Mouse (Mus musculus) gastrocnemius, postnatal 10 days (tissue): ENCODE data around the gene Alpl. TPM values are rescaled to one million over a fixed set of nuclear protein-coding genes. Genes with fewer than 3 reads are reported as not detected.
A peak's percentile ranks its signal among the peaks of the same experiment; 100 is the strongest.

Source experiments
- DNase-seq: peaks from one replicate; pipeline ENCODE4 v3.0.0; 2021; ENCODE audit warnings: mixed read lengths
- total RNA-seq, 2 experiments: library from RNA; stranded (reverse); gene quantifications; 2 replicates each; pipeline ENCODE4 v1.2.3; 2021

The Alpl gene
- total RNA-seq, 2 experiments from 2014 or later, result 2.7 to 20.8 TPM

DNA sequence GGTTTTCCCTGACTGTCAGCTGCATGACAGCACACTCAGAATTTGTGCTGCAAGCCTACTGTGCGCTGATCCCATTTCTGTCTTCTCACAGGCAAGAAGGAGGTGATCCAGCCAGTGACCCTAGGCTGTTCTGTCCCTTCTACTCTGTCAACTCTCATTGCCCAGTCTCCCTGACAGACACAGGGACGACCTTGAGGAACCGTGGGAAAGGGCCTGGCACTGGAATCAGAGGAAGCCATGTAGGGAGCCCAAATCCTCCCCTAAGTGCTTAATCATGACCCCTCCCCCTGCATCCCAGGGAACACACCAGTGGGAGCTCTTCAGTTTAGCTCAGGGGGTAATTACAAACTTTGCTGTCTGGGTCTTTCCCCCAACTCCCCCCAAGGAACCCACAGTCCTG lies 58.4 kb downstream of the Alpl start:
- no peak for DNase-seq

GRCm38 (mm10) chr4:137736220-137736701 lies 59.9 kb downstream of the Alpl start:
- DNase-seq, result no peak

DNA sequence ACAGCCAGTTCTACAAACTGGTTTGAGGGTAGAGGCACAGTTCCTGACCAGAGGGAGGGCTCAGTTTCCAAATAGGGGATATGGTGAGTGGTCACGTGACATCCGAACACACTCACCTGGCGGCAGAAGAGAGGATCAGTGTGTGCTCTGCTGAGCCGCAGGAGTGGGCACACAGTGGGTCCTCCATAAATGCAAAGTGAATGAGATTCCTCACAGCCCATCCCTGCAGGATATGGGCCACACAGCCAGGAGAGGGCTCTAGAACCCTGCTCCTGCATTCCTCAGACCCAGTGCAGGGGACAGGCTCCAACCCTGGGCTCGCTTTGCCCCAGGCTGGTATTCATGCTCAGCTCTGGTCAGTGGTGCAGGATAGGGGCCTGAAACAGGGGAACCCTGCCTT lies 62.7 kb downstream of the Alpl start:
- no peak for DNase-seq

- DNase-seq, result no peak
Observed at GRCm38 (mm10) chr4:137732962-137733361, 63.2 kb downstream of the Alpl start.

- DNase-seq, result no peak
Observed at GRCm38 (mm10) chr4:137732361-137732760, 63.8 kb downstream of the Alpl start.

DNA sequence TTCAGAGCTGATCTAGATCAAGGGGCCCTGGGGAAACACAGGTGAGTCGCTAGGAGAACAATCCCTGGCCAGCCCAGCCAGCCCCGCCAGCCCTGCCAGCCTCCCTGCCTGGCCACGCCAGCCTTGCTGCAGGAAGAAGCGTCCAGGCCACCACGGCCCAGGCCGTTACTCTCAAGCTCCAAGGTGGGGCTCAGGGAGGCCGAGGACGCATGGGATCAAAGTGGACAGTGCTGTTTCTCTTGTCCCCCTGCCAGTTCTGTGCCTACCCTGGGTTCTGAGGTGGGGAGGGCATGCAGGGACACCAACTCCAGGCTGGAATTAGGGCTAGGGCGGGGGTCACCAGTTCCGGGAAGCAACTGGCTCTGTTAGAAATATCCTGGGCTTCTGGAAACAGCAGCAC lies 64.3 kb downstream of the Alpl start:
- DNase-seq, result no peak

DNA sequence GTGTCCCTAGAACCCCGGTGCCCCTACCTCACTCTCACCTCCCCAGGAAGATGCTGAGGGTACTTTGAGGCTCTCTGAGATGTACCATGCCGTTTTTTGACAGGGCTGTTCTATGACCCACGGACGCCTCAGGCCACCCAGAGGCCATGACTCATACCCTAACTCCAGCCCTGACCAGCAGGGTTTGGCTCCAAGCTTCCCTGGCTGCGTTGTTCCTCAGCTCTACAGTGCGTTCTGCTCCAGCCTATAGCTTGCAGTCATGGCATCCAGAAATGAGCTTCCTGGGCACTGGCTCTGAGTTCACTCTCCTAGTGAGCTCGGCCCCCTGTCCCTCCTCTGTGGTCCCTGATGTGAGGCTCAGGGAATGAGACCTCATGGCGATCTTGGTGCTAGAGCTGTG lies 65.4 kb downstream of the Alpl start:
- no peak for DNase-seq

DNA sequence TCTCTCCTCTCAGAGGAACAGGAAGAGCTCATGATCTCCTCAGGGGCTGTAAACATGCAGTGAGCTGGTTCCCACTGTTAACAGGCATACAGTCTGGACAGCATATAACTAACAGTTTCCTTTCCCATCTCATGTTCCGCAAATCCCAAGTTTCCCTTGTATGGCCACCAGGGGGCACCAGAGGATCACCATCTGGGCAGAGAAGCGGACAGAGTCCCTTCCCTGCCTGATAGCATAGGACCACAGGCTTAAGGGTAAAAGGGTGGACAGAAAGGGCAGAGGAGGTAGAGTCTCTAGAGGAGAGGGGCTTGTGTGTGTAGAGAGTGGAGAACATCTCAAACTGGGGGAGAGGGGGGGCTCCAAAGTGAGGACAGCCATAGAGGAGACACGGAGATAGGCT lies 66.0 kb downstream of the Alpl start:
- DNase-seq, result peak; percentile 92

GRCm38 (mm10) chr4:137729155-137729855 lies 66.9 kb downstream of the Alpl start:
- DNase-seq, result no peak

DNA sequence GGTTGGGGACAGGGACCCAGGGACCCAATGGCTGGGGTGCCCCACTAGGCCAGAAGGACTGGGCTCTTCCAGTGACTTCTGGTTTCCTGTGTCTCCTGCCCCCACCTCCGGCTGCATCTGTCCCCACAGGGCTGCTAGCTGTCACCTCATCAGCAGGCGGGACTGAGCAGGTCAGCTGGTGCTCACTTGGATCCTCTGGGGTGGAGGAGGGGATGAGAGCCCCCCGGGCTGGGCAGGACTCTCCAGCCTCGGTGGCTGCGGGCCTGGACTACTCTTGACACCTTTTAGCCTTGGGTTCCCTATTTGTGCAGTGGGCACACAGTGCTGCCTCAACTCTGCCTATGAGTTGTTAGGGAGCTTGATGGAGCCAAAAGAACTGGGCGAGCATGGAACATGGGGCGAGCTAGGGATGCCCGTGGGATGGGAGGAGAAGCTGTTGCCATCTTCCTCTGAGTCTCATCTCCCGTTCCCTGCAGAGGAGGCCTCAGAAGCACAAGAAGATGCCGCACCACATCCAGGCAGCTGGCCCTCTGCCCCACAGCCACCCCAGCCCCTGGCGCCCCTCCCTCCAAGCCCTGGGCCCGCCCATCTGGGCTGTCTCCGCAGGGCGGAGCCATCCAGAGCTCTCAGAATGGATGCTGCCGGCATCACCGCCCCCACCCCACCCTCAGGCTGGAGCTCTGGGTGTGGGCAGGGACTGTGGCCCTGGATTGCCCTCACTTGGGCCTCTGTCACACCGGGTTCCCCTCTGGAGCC lies 67.6 kb downstream of the Alpl start:
- peak; percentile 39 for DNase-seq

DNA sequence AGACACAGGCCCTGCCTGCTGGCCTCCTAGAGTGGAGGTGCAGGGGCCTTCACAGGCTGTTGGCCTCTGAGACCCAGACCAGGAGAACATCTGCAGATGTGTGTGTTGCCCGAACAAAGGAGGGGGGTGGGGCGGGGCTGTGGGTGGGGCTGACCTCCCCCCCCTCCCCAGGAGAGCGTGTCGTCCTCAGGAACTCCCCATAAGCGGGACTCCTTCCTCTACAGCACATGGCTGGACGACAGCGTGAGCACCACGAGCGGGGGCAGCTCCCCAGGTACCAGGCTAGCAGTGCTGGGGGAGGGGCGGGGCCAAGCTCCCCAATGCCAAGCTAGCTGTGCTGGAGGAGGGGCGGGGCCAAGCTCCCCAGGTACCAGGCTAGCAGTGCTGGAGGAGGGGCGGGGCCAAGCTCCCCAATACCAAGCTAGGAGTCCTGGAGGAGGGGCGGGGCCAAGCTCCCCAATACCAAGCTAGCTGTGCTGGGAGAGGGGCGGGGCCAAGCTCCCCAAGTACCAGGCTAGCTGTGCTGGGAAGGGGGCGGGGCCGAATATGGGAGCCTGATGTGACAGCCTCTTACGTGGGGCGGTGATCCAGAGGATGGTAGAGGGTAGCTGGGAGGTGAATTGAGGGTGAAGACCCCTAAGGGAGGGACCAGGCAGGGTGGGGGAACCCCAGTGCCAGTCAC lies 68.5 kb downstream of the Alpl start:
- no peak for DNase-seq

GRCm38 (mm10) chr4:137726739-137727505 lies 69.3 kb downstream of the Alpl start:
- no peak for DNase-seq

- DNase-seq, result no peak
Observed at GRCm38 (mm10) chr4:137725541-137726145, 70.5 kb downstream of the Alpl start.

GRCm38 (mm10) chr4:137724766-137725165 lies 71.4 kb downstream of the Alpl start:
- DNase-seq, result peak; percentile 72

- DNase-seq, result no peak
Observed at GRCm38 (mm10) chr4:137724212-137724611, 72.0 kb downstream of the Alpl start.

- no peak for DNase-seq
Observed at GRCm38 (mm10) chr4:137723527-137723926, 72.7 kb downstream of the Alpl start.

DNA sequence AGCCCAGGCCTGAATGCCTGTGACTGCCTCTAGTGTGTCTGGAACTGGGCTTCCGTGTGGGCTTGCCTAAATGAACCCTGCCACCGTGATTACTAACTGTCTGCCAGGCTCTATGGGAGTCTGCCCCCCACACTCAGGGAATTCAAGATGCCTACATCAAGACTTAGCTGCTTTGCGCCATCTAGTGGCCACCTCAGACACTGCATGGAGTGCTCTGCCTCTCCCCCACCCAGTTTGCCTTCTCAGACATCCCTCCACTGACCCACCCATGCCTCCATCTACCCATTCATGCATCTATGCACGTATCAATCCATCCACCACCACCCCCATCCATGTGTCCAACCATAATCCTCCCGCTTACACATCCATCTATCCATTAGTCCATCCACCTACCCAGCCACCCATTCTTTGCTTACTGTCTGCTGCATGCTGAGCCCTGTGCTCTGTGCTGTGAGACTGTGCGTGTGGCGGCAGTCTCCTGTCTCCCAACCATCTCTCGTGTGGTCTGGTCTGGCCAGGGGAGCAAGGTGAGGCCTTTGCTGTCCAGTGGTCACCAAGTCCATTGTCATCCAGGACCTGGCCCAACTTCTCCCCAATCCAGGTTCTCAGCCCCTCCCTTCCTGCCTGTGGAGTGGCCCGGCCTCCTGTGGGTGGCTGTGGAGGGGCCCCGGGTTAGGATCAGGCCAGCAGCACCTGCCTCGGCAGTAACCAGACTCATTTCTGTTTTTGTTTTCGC lies 73.3 kb downstream of the Alpl start:
- peak; percentile 81 for DNase-seq

DNA sequence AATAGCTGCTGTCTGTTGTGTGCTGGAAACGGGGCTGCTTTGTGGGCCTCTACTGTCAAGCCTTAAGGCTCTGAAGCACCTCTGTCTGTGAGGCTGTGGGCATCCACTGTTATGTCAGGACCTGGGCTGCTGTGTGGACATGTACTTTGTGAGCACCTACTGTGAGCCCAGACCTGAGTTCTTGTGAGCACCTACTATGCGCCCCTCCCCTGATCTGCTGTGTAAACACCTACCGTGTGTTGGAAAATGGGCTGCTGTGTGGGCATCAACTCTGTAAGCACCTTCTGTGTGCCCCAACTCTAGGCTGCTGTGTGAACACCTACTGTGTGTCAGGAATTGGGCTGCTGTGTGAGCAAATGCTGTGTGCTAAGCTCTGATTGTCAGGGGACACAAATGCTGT lies 74.0 kb downstream of the Alpl start:
- no peak for DNase-seq

DNA sequence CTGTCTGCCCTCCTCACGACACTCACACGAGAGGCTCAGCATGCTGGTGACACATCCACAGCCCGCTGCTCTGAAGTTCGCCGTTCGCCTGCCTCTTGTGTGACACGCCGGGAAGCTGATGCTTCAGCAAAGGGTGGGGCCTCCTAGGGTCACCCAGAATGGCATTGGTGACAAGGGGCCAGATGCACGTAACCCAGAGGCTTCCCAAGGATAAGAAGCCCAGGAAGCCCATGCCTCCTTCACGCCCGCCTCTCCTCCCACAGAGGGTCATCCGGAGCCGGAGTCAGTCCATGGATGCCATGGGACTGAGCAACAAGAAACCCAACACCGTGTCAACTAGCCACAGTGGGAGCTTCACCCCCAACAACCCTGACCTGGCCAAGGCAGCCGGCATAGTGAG lies 74.6 kb downstream of the Alpl start:
- no peak for DNase-seq

- no peak for DNase-seq
Observed at GRCm38 (mm10) chr4:137719378-137720077, 76.7 kb downstream of the Alpl start.

DNA sequence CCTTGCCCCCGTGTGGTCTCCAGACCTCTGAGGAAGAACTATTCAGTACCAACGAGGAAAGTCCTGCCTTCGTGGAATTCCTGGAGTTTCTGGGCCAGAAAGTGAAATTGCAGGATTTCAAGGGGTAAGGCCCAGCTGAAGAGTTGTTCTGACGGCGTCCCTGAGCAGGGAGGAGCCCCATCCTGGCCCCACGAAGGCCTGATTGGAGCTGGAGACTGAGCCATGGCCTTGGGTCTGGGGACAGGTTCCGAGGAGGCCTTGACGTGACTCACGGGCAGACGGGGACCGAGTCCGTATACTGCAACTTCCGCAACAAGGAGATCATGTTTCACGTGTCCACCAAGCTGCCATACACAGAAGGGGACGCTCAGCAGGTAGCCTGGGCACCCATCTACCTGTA lies 78.5 kb downstream of the Alpl start:
- no peak for DNase-seq
